11 mouse cellular contexts compared by ENCODE assay signal in genomic region chr11:104302628-104303027, GRCm38 (mm10).
DNase-seq lines count a peak whose midpoint lies in the region; ATAC-seq and TF ChIP-seq lines count a peak whose summit lies in the region.
"Had no signal": no experiment of that assay in that cellular context is flagged by ENCODE, and none has a peak within 500 bp of the region (broad histone marks: within the 10 kb centered on the region; RNA-seq: fewer than 3 reads in every experiment).

No protein-coding gene starts in this region.

- intact Hi-C loops in gastrocnemius, adult 2 months (cut with DNase I): no loop called here
- intact Hi-C loops in left cerebral cortex, adult 2 months (cut with DNase I): no loop called here
- intact Hi-C loops in left cerebral cortex, postnatal 10 days (cut with DNase I): no loop called here
- intact Hi-C loops in left cerebral cortex, postnatal 36 days (cut with DNase I): no loop called here

- no peak overlapping the region for H3K27ac ChIP-seq in gastrocnemius, adult 2 months
- peak overlapping the region; percentile 59 for H3K27ac ChIP-seq in left cerebral cortex, adult 2 months

- DNase-seq in gastrocnemius, adult 2 months: no peak
- DNase-seq in gastrocnemius, adult 8-10 months (ENCODE audit: low spot score in 2 of 2): no peak
- peak; percentile 46 to 59 for DNase-seq in left cerebral cortex, adult 2 months (ENCODE audit: extremely low spot score in 1 of 2, low spot score in 2 of 2)
- DNase-seq in left cerebral cortex, postnatal 10 days (ENCODE audit: extremely low spot score in 1 of 2, low spot score in 2 of 2): no peak
- peak; percentile 41 for DNase-seq in MN1 (ENCODE audit: low spot score)
- peak; percentile 51 to 56 for DNase-seq in left cerebral cortex, postnatal 36 days (ENCODE audit: low spot score in 2 of 2)
- no peak for DNase-seq in spleen, adult 12 weeks (ENCODE audit: low spot score)
- DNase-seq: heart, postnatal 4 days; lung, postnatal 4 days; thymus, adult 2 months had no signal

- ATAC-seq in erythroid progenitor cell, adult 5-6 weeks (replicated peaks; ENCODE audit: low FRiP score, poor library complexity, severe bottlenecking): no peak

- peak overlapping the region; percentile 37 for H3K4me3 ChIP-seq in gastrocnemius, adult 2 months
- no peak overlapping the region for H3K4me3 ChIP-seq in left cerebral cortex, adult 2 months

- TF ChIP-seq CTCF in gastrocnemius, adult 2 months (IDR thresholded peaks at IDR 0.05): no peak
- TF ChIP-seq CTCF in left cerebral cortex, adult 2 months (IDR thresholded peaks at IDR 0.05): no peak

Comparison
In these comparisons a context has a peak if more than half of its experiments do, and no peak if none do; other contexts are left out.
1. DNase-seq: peak in left cerebral cortex, adult 2 months (2 of 2), MN1 (single experiment) and left cerebral cortex, postnatal 36 days (2 of 2); none in gastrocnemius, adult 2 months (single experiment), gastrocnemius, adult 8-10 months (0 of 2), left cerebral cortex, postnatal 10 days (0 of 2) and spleen, adult 12 weeks (single experiment).